Mouse (Mus musculus) testis, adult 2 months (tissue): ENCODE measurements around the gene Zfyve19.

ENCODE experiments used
- CTCF ChIP-seq: fragments of 200-500 bp; IDR thresholded peaks from 2 replicates; pipeline ENCODE4 v1.5.1; 2012; ENCODE audit warnings: low read depth, mild to moderate bottlenecking, inconsistent platforms, low read length, moderate library complexity; ENCODE audit not compliant: control insufficient read depth, insufficient read depth, insufficient replicate concordance
- POLR2A ChIP-seq: fragments of 200-500 bp; IDR thresholded peaks from 2 replicates; pipeline ENCODE4 v1.6.1; 2012; ENCODE audit warnings: low read depth, mild to moderate bottlenecking, inconsistent platforms, low read length, moderate library complexity; ENCODE audit not compliant: control insufficient read depth

- TF ChIP-seq CTCF (no peak), POLR2A (no peak)
Measured at GRCm38 (mm10) chr2:119249592-119250061, 41.2 kb downstream of the Zfyve19 start.
